In genomic region chr12:50999295-51000237, GRCm38 (mm10) we compare ENCODE assay signal across 8 mouse cellular contexts.
DNase-seq lines count a peak whose midpoint lies in the region; ATAC-seq lines count a peak whose summit lies in the region.

No protein-coding gene starts in this region.

- WGBS in forebrain, embryonic 15.5 days = 14% methylated on average over 20 of the region's 20 CpGs
- 28% methylated on average over 20 of the region's 20 CpGs for WGBS in hindbrain, embryonic 14.5 days

- no peaks in the 10 kb centered on the region for H3K9me3 ChIP-seq in forebrain, embryonic 15.5 days
- no peaks in the 10 kb centered on the region for H3K9me3 ChIP-seq in hindbrain, embryonic 14.5 days (ENCODE audit: control insufficient read depth, low read length)

- H3K27me3 ChIP-seq in forebrain, embryonic 15.5 days = no peaks in the 10 kb centered on the region
- H3K27me3 ChIP-seq in hindbrain, embryonic 14.5 days (ENCODE audit: control insufficient read depth, insufficient read depth, low read length) = peaks cover 27% of the 10 kb centered on the region

- ATAC-seq in forebrain, embryonic 15.5 days (replicated peaks) = peak; percentile 79
- ATAC-seq in hindbrain, embryonic 14.5 days (ENCODE audit: low FRiP score) = peak; percentile 88
- no peak for ATAC-seq in erythroid progenitor cell, adult 5-6 weeks (replicated peaks; ENCODE audit: low FRiP score, poor library complexity, severe bottlenecking)

- H3K36me3 ChIP-seq in forebrain, embryonic 15.5 days = no peaks in the 10 kb centered on the region
- no peaks in the 10 kb centered on the region for H3K36me3 ChIP-seq in hindbrain, embryonic 14.5 days (replicated peaks; ENCODE audit: control insufficient read depth, insufficient read depth)

- peak overlapping the region; percentile 97 for H3K27ac ChIP-seq in forebrain, embryonic 15.5 days (replicated peaks)
- no peak overlapping the region for H3K27ac ChIP-seq in hindbrain, embryonic 14.5 days

- H3K4me3 ChIP-seq in forebrain, embryonic 15.5 days = no peak overlapping the region
- no peak overlapping the region for H3K4me3 ChIP-seq in hindbrain, embryonic 14.5 days (replicated peaks; ENCODE audit: low read length)

- peak overlapping the region; percentile 40 for H3K4me2 ChIP-seq in forebrain, embryonic 15.5 days (replicated peaks)
- H3K4me2 ChIP-seq in hindbrain, embryonic 14.5 days (replicated peaks) = no peak overlapping the region; the same call in 1 of the 2 replicates

- H3K4me1 ChIP-seq in forebrain, embryonic 15.5 days = peaks cover 68% of the 10 kb centered on the region
- H3K4me1 ChIP-seq in hindbrain, embryonic 14.5 days (replicated peaks; ENCODE audit: control insufficient read depth, insufficient read depth, low read length) = peaks cover 39% of the 10 kb centered on the region

- DNase-seq in NIH3T3 (ENCODE audit: low read depth) = peak; percentile 60
- peak; percentile 8 for DNase-seq in cerebellum, adult 11-12 months
- DNase-seq in hindbrain, embryonic 14.5 days (ENCODE audit: low spot score) = peak; percentile 87
- DNase-seq in left cerebral cortex, adult 11 months (ENCODE audit: low spot score) = peak; percentile 65
- peak; percentile 80 to 82 for DNase-seq in lung, postnatal 4 days
- DNase-seq in right cerebral cortex, postnatal 36 days (ENCODE audit: low spot score in 2 of 2) = peak; percentile 72 to 74

- peak overlapping the region; percentile 42; the same call in 1 of the 2 replicates for H3K9ac ChIP-seq in forebrain, embryonic 15.5 days (replicated peaks)
- no peak overlapping the region for H3K9ac ChIP-seq in hindbrain, embryonic 14.5 days

Comparison
In these comparisons a context has a peak if more than half of its experiments do, and no peak if none do; other contexts are left out.
1. DNase-seq: peak in every context shown above with its lines; median percentile 87 in hindbrain, embryonic 14.5 days; 81 in lung, postnatal 4 days; 73 in right cerebral cortex, postnatal 36 days; 65 in left cerebral cortex, adult 11 months; 60 in NIH3T3; 8 in cerebellum, adult 11-12 months.